Mouse (Mus musculus) c-Kit-positive CD71-positive TER-119-negative erythroid progenitor cells, embryonic 14.5 days (primary cell): ENCODE data around the gene RPS10-NUDT3.
A peak's percentile ranks its signal among the peaks of the same experiment; 100 is the strongest.

Experiments used
- DNase-seq: peaks from one replicate; pipeline ENCODE4 v3.0.0-alpha.2; 2013; ENCODE audit warnings: low read depth

RPS10-NUDT3 gene

GRCm38 (mm10) chr17:27574470-27575115 is 60.4 kb downstream of the RPS10-NUDT3 start:
- no peak for DNase-seq

GRCm38 (mm10) chr17:27573772-27574320 is 61.2 kb downstream of the RPS10-NUDT3 start:
- DNase-seq, result no peak

GRCm38 (mm10) chr17:27571315-27571714 is 63.7 kb downstream of the RPS10-NUDT3 start:
- DNase-seq, result no peak

GRCm38 (mm10) chr17:27568228-27568627 is 66.8 kb downstream of the RPS10-NUDT3 start:
- no peak for DNase-seq

- DNase-seq, result no peak
These were observed 69.1 kb downstream of the RPS10-NUDT3 start for GRCm38 (mm10) chr17:27565942-27566267.

- peak; percentile 88 for DNase-seq
These were observed 69.7 kb downstream of the RPS10-NUDT3 start, which contains the start of gene AI413582 for GRCm38 (mm10) chr17:27565163-27565941. Gene AI413582, minus strand, starts transcription at chr17:27565756.

GRCm38 (mm10) chr17:27564391-27565162 is 70.4 kb downstream of the RPS10-NUDT3 start:
- DNase-seq, result no peak

GRCm38 (mm10) chr17:27563771-27564244 is 71.2 kb downstream of the RPS10-NUDT3 start:
- DNase-seq, result no peak

- DNase-seq, result no peak
These were observed 73.1 kb downstream of the RPS10-NUDT3 start for GRCm38 (mm10) chr17:27561809-27562526.

- DNase-seq, result no peak
These were observed 74.0 kb downstream of the RPS10-NUDT3 start for GRCm38 (mm10) chr17:27560926-27561480.

GRCm38 (mm10) chr17:27559596-27559995 is 75.4 kb downstream of the RPS10-NUDT3 start:
- no peak for DNase-seq

GRCm38 (mm10) chr17:27558845-27559244 is 76.2 kb downstream of the RPS10-NUDT3 start:
- DNase-seq, result no peak

- no peak for DNase-seq
These were observed 76.9 kb downstream of the RPS10-NUDT3 start for GRCm38 (mm10) chr17:27557927-27558661.

GRCm38 (mm10) chr17:27557181-27557926 is 77.7 kb downstream of the RPS10-NUDT3 start:
- DNase-seq, result no peak

- peak; percentile 78 for DNase-seq
These were observed 78.6 kb downstream of the RPS10-NUDT3 start, which contains the start of gene Hmga1 for GRCm38 (mm10) chr17:27556315-27557011. Gene Hmga1, plus strand, starts transcription at chr17:27556497.

- peak; percentile 84 for DNase-seq
These were observed 79.4 kb downstream of the RPS10-NUDT3 start for GRCm38 (mm10) chr17:27555512-27556172.

- no peak for DNase-seq
These were observed 79.9 kb downstream of the RPS10-NUDT3 start for GRCm38 (mm10) chr17:27555075-27555511.
